Mouse (Mus musculus): ENCODE results near the gene Usp47.

The Usp47 gene

GRCm38 (mm10) chr7:112023150-112023600 is at the start of gene Usp47:
Gene Usp47 (plus strand): TSS chr7:112023504.
- no peak for DNase-seq (ENCODE audit: extremely low spot score, low read depth, low spot score)

GRCm38 (mm10) chr7:111976401-111976800 is 46.9 kb upstream of the Usp47 start:
- DNase-seq (ENCODE audit: extremely low spot score, low read depth, low spot score): no peak

- no peak for DNase-seq (ENCODE audit: extremely low spot score, low read depth, low spot score)
These were observed 45.4 kb upstream of the Usp47 start for GRCm38 (mm10) chr7:111977871-111978270.

- DNase-seq (ENCODE audit: extremely low spot score, low read depth, low spot score): no peak
These were observed 41.0 kb upstream of the Usp47 start for GRCm38 (mm10) chr7:111982296-111982695.

- DNase-seq (ENCODE audit: extremely low spot score, low read depth, low spot score): no peak
These were observed 38.8 kb upstream of the Usp47 start for GRCm38 (mm10) chr7:111984530-111984929.

- DNase-seq (ENCODE audit: extremely low spot score, low read depth, low spot score): no peak
These were observed 38.0 kb upstream of the Usp47 start for GRCm38 (mm10) chr7:111985266-111985665.

- DNase-seq (ENCODE audit: extremely low spot score, low read depth, low spot score): no peak
These were observed 36.4 kb upstream of the Usp47 start for GRCm38 (mm10) chr7:111986906-111987305.

GRCm38 (mm10) chr7:111997441-111997840 is 25.9 kb upstream of the Usp47 start:
- no peak for DNase-seq (ENCODE audit: extremely low spot score, low read depth, low spot score)

GRCm38 (mm10) chr7:111998446-111999004 is 24.8 kb upstream of the Usp47 start:
- DNase-seq (ENCODE audit: extremely low spot score, low read depth, low spot score): no peak

GRCm38 (mm10) chr7:111999376-111999775 is 23.9 kb upstream of the Usp47 start:
- DNase-seq (ENCODE audit: extremely low spot score, low read depth, low spot score): no peak

GRCm38 (mm10) chr7:112000166-112000565 is 23.1 kb upstream of the Usp47 start:
- no peak for DNase-seq (ENCODE audit: extremely low spot score, low read depth, low spot score)

GRCm38 (mm10) chr7:112010511-112010910 is 12.8 kb upstream of the Usp47 start:
- DNase-seq (ENCODE audit: extremely low spot score, low read depth, low spot score): no peak

GRCm38 (mm10) chr7:112010976-112011375 is 12.3 kb upstream of the Usp47 start:
- no peak for DNase-seq (ENCODE audit: extremely low spot score, low read depth, low spot score)

GRCm38 (mm10) chr7:112012102-112012501 is 11.2 kb upstream of the Usp47 start:
- DNase-seq (ENCODE audit: extremely low spot score, low read depth, low spot score): no peak

GRCm38 (mm10) chr7:112012621-112013177 is 10.6 kb upstream of the Usp47 start:
- DNase-seq (ENCODE audit: extremely low spot score, low read depth, low spot score): no peak

- DNase-seq (ENCODE audit: extremely low spot score, low read depth, low spot score): no peak
These were observed 9.2 kb upstream of the Usp47 start for GRCm38 (mm10) chr7:112014148-112014547.

- DNase-seq (ENCODE audit: extremely low spot score, low read depth, low spot score): no peak
These were observed 676 bp upstream of the Usp47 start for GRCm38 (mm10) chr7:112022506-112023149.

- DNase-seq (ENCODE audit: extremely low spot score, low read depth, low spot score): no peak
These were observed 519 bp downstream of the Usp47 start for GRCm38 (mm10) chr7:112023601-112024445.

- no peak for DNase-seq (ENCODE audit: extremely low spot score, low read depth, low spot score)
These were observed 1.1 kb downstream of the Usp47 start for GRCm38 (mm10) chr7:112024446-112024730.

GRCm38 (mm10) chr7:112024856-112025255 is 1.6 kb downstream of the Usp47 start:
- DNase-seq (ENCODE audit: extremely low spot score, low read depth, low spot score): no peak

GRCm38 (mm10) chr7:112030594-112030993 is 7.3 kb downstream of the Usp47 start:
- DNase-seq (ENCODE audit: extremely low spot score, low read depth, low spot score): no peak

- DNase-seq (ENCODE audit: extremely low spot score, low read depth, low spot score): no peak
These were observed 12.5 kb downstream of the Usp47 start for GRCm38 (mm10) chr7:112035804-112036203.
